ENCODE assay signal across 18 mouse cellular contexts in genomic region chr12:56332475-56332874, GRCm38 (mm10).
"Had no signal": no experiment of that assay in that cellular context is flagged by ENCODE, and none has a peak within 500 bp of the region (broad histone marks: within the 10 kb centered on the region; RNA-seq: fewer than 3 reads in every experiment).

No protein-coding gene starts in this region.

- ATAC-seq: liver, postnatal 0 days; midbrain, embryonic 13.5 days; midbrain, embryonic 15.5 days had no signal

- H3K9me3 ChIP-seq: liver, embryonic 13.5 days; liver, embryonic 15.5 days; megakaryocyte, embryonic 14.5 days; midbrain, embryonic 13.5 days; midbrain, embryonic 15.5 days; neural tube, embryonic 12.5 days had no signal

- H3K27me3 ChIP-seq: liver, embryonic 13.5 days; liver, embryonic 15.5 days; megakaryocyte, embryonic 14.5 days; midbrain, embryonic 13.5 days; midbrain, embryonic 15.5 days; neural tube, embryonic 12.5 days had no signal

- H3K9ac ChIP-seq: liver, embryonic 13.5 days; liver, embryonic 15.5 days; liver, postnatal 0 days; midbrain, embryonic 13.5 days; midbrain, embryonic 15.5 days; neural tube, embryonic 12.5 days had no signal

- DNase-seq: liver; liver, embryonic 13.5 days; liver, postnatal 0 days; right cerebral cortex, adult 18-20 months; right cerebral cortex, postnatal 25 days; right cerebral cortex, postnatal 4 days; spleen, adult 18-20 months; thymus, adult 18-20 months; thymus, postnatal 14 days; thymus, postnatal 36 days had no signal

- H3K27ac ChIP-seq: liver, embryonic 13.5 days; liver, embryonic 15.5 days; macrophage; midbrain, embryonic 13.5 days; midbrain, embryonic 15.5 days; neural tube, embryonic 12.5 days had no signal

- H3K4me2 ChIP-seq: liver, embryonic 11.5 days; liver, embryonic 13.5 days; liver, embryonic 15.5 days; midbrain, embryonic 11.5 days; midbrain, embryonic 13.5 days; midbrain, embryonic 15.5 days; neural tube, embryonic 12.5 days had no signal

- H3K4me1 ChIP-seq: liver, embryonic 13.5 days; liver, embryonic 15.5 days; midbrain, embryonic 13.5 days; midbrain, embryonic 15.5 days; neural tube, embryonic 12.5 days had no signal

- H3K4me3 ChIP-seq: liver, embryonic 13.5 days; liver, embryonic 15.5 days; megakaryocyte, embryonic 14.5 days; midbrain, embryonic 13.5 days; midbrain, embryonic 15.5 days; neural tube, embryonic 12.5 days had no signal
